Mouse (Mus musculus) forebrain, embryonic 15.5 days (tissue): ENCODE results near the gene Nfil3. TPM values are rescaled to one million over a fixed set of nuclear protein-coding genes. Genes with fewer than 3 reads are reported as not detected.

Source experiments
- ATAC-seq: fragments of 200-750 bp; cut with Nextera tagmentation; replicated peaks from 2 replicates; pipeline ENCODE4 v1.8.0; 2017; ENCODE audit warnings: mild to moderate bottlenecking, moderate TSS enrichment, moderate library complexity
- H3K27ac ChIP-seq: fragments of 300-500 bp; sonication (generic); replicated peaks from 2 replicates; pipeline ENCODE4 v1.5.1; 2015; ENCODE audit warnings: mild to moderate bottlenecking, inconsistent platforms
- H3K27me3 ChIP-seq: fragments of 300-500 bp; sonication (generic); 2 replicates; pipeline ENCODE4 v1.6.1; 2015; ENCODE audit warnings: inconsistent platforms
- H3K36me3 ChIP-seq: fragments of 300-500 bp; sonication (generic); 2 replicates; pipeline ENCODE4 v1.6.1; 2015; ENCODE audit warnings: mild to moderate bottlenecking, inconsistent platforms
- H3K4me1 ChIP-seq: fragments of 300-500 bp; sonication (generic); 2 replicates; pipeline ENCODE4 v1.6.1; 2015; ENCODE audit warnings: inconsistent platforms
- H3K4me2 ChIP-seq: fragments of 300-500 bp; sonication (generic); replicated peaks from 2 replicates; pipeline ENCODE4 v1.6.1; 2015; ENCODE audit warnings: mild to moderate bottlenecking, inconsistent platforms
- H3K4me3 ChIP-seq: fragments of 300-500 bp; sonication (generic); 2 replicates; pipeline ENCODE4 v1.5.1; 2015; ENCODE audit warnings: mild to moderate bottlenecking, inconsistent platforms
- H3K9ac ChIP-seq: fragments of 300-500 bp; sonication (generic); replicated peaks from 2 replicates; pipeline ENCODE4 v1.6.1; 2015; ENCODE audit warnings: mild to moderate bottlenecking, inconsistent platforms
- H3K9me3 ChIP-seq: fragments of 300-500 bp; sonication (generic); 2 replicates; pipeline ENCODE4 v1.6.1; 2016; ENCODE audit warnings: inconsistent platforms
- WGBS: fragments of 180-500 bp; shearing (Covaris S2); methylation state at CpG from one replicate; pipeline ENCODE4 v1.1.7; 2015; ENCODE audit warnings: mixed read lengths; 5-methylcytosine and 5-hydroxymethylcytosine counted together
- polyA plus RNA-seq: library from polyadenylated mRNA; unstranded; fragments of >200 nt; fragmentation: Nextera tagmentation; extraction: Ambion mirVana; gene quantifications from 2 replicates; pipeline ENCODE4 v1.2.1, GENCODE M21; 2015

Nfil3 gene
- polyA plus RNA-seq, 1 experiment from 2014 or later, result 55.6 TPM

DNA sequence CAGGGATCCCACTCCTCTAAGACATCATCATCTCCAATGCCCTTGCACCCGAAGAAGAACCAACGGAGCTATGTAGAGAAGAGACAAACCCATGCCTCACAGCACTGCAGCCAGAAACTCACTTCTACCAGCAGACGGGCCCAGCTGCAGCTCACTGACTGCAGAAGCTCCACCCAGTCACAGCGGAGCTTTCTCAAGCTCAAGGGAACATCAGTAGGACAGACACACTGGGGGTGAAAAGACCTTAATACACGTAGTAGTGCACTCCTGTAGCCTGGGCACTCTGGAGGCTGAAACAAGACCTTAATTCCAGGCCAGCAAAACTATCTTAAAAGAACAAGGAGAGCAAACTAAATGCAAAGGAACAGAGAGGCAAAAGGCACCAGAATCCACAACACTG, 56.4 kb downstream of the Nfil3 start:
- Histone ChIP-seq H3K27me3 (no peaks in the 10 kb centered on the region), H3K36me3 (no peaks in the 10 kb centered on the region), H3K4me2 (no peak overlapping the region), H3K4me3 (no peak overlapping the region), H3K9me3 (no peaks in the 10 kb centered on the region), H3K4me1 (peaks cover 23% of the 10 kb centered on the region), H3K9ac (no peak overlapping the region), H3K27ac (no peak overlapping the region)
- no peak for ATAC-seq
- 86% methylated on average over 5 of the region's 5 CpGs for WGBS

DNA sequence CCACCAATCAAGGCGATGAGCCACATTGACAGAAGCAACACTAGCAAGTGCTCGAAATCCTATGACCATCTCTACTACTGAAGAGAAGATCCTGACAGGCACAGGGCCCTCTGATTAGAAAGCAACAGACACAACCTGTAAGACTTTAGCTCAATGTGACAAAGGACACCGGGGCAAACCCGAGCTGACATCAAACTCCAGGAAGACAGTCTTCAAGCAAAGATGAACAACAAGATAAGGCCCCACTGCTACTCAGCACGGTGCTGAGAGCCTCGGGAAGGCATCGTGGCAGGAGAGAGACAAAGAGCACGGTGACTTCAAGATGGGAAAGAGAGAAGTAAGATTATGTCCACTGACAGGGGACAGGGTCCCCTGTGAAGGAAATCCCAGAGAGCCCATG, 58.9 kb downstream of the Nfil3 start:
- 93% methylated on average over 8 of the region's 8 CpGs for WGBS
- peaks cover 3% of the 10 kb centered on the region; the same call in 1 of the 2 replicates for H3K4me1 ChIP-seq
- no peaks in the 10 kb centered on the region for H3K27me3 ChIP-seq
- H3K36me3 ChIP-seq, result no peaks in the 10 kb centered on the region
- H3K27ac ChIP-seq, result no peak overlapping the region
- H3K9ac ChIP-seq, result no peak overlapping the region
- H3K4me2 ChIP-seq, result no peak overlapping the region
- H3K4me3 ChIP-seq, result no peak overlapping the region
- no peaks in the 10 kb centered on the region for H3K9me3 ChIP-seq
- ATAC-seq, result no peak

DNA sequence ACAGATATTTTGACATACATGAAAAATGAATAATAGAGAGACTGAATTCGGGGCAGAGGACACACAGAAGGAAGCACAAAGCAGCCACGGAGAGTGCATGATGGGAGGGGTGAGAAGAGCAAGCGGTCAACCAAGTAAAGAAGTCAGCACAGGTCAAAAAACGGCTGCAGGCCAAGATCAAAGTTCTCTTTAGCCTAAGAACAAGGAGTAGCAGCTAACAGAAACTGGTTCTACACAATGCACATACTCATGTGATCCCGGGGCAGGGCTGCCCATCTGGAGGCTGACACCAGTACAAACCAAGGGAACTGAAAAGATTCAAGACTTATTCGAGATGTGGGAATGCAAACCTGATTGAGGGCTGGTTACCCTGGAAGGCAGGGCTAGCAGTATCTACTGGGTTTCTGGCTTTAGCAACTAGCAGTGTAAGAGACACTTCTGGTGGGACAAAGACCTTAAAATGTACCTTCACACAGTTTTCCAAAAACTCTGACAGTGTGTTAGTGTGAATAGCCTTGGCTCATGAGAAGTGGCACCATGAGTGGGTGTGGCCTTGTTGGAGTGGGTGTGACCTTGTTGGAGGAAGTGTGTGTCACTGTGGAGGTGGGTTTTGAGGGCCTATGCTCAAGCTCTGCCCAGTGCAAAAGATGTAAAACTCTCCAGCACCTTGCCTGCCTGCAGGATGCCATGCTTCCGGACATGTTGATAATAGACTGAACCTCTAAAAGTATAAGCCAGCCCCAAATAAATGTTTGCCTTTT, 59.6 kb downstream of the Nfil3 start:
- Histone ChIP-seq H3K4me2 (no peak overlapping the region), H3K9me3 (no peaks in the 10 kb centered on the region), H3K27ac (no peak overlapping the region), H3K4me3 (no peak overlapping the region), H3K27me3 (no peaks in the 10 kb centered on the region), H3K4me1 (peaks cover 2% of the 10 kb centered on the region; the same call in 1 of the 2 replicates), H3K9ac (no peak overlapping the region), H3K36me3 (no peaks in the 10 kb centered on the region)
- ATAC-seq, result no peak
- 88% methylated on average over 7 of the region's 7 CpGs for WGBS

DNA sequence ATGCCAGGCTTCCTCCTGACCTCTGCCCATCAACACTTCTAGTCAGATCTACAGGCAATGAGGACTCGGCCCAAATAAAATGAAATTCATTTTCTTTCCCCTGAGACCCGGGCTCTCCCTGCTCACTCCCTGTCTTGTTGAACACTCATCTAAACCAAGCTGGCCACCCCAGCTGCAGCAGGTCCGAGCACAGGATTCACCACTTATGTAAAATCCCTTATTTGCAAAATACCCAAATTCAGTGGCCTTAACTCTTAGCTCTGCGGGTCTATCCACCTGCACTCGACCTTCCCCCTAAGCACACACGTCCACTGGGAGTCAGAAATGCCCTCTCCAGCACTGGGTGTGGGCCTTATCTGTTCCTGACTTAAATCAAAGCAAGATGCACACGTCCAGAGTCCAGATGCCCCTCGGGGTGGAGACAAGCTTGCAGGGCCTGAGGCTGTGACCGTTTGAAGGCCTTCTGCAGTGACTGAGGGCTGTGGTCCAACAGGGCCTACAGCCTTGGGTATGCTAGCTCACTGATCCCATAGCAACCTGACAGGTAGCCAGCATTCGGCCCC, 61.0 kb downstream of the Nfil3 start:
- 80% methylated on average over 10 of the region's 10 CpGs for WGBS
- ATAC-seq, result no peak
- Histone ChIP-seq H3K27ac (no peak overlapping the region), H3K4me2 (no peak overlapping the region), H3K9me3 (no peaks in the 10 kb centered on the region), H3K9ac (no peak overlapping the region), H3K4me3 (no peak overlapping the region), H3K27me3 (no peaks in the 10 kb centered on the region), H3K36me3 (no peaks in the 10 kb centered on the region), H3K4me1 (peaks cover 4% of the 10 kb centered on the region; the same call in 1 of the 2 replicates)

DNA sequence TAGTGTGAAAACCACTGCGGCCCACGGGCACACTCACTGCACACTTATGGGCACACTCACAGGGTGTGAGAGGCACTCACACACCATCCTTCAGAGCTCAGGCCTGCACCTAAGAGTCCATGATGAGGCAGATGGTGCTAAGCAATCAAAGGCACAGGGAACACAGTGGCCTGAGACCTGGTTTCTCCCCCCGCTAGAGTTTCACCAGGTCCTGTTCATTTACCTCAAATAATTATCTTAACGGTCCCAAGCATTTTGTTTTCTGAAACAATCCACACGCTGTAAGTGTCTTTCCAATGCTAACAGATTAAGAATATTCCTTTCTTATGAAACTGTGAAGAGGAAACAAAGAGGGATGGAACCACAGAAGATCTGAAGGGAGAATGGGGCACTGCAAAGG, 62.5 kb downstream of the Nfil3 start:
- H3K4me1 ChIP-seq, result peaks cover 4% of the 10 kb centered on the region; the same call in 1 of the 2 replicates
- H3K36me3 ChIP-seq, result no peaks in the 10 kb centered on the region
- no peak overlapping the region for H3K4me3 ChIP-seq
- H3K27me3 ChIP-seq, result no peaks in the 10 kb centered on the region
- no peak overlapping the region for H3K9ac ChIP-seq
- ATAC-seq, result no peak
- H3K4me2 ChIP-seq, result no peak overlapping the region
- H3K9me3 ChIP-seq, result no peaks in the 10 kb centered on the region
- WGBS, result 87% methylated on average over 5 of the region's 5 CpGs
- no peak overlapping the region for H3K27ac ChIP-seq

Other genes starting within 250 kb of the Nfil3 start
- 62.8 and 63.4 TPM in 2 replicates for gene Auh, start 51.4 kb downstream of the Nfil3 start, polyA plus RNA-seq